Mouse (Mus musculus): ENCODE data around the gene Tmem184a.

The Tmem184a gene

DNA sequence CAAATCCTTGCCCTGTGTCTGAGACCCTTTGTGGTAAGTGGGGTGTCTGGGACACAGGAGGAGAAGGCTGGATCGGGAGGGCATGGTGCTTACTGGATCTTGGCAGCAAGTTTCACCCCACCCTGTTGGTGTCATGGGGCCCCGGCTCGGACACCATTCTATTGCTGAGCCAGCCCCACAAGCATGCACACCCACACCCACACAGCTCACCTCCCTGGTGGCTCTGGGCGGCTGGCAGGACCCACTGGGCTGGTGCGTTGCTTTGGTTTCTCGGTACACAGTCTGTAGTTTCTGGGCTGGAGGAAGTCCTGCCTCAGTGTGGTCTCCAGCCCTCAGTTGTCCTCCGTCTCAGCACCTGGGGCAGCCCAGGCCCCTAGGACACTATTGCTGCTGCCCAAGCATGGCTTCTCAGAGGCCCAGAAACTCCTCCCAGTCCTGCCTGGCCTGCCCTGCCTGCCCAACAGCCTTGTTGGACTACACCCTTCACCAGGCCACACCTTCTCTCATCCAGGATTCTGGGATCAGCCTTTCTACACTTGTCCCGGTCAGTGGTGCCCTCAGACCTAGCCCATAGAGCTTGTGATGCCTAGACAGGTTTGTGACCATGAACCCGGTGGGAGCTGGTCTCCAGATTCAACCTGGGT is at the start of gene Tmem184a:
Gene Tmem184a (minus strand): TSS at position 380 of the 644 bp plus-strand sequence.
- DNase-seq (ENCODE audit: low spot score): no peak

DNA sequence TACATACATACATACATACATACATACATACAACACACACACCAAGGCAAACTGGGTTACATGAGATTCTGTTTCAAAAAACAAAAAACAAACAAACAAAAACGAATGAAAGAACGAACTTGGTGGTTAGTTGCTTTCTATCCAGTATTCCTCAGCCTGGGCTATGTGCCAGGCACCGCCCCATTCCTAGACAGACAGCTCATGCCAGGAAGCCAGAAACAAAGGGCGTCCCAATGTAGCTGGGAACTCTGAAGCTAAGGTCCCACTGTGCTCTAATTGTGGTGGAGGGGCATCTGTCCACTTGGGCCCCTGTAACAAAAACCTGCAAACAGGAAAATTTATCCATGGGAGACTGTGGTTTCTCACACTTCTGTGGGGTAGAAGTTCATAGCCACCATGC is 43.0 kb upstream of the Tmem184a start:
- DNase-seq (ENCODE audit: low spot score): no peak

DNA sequence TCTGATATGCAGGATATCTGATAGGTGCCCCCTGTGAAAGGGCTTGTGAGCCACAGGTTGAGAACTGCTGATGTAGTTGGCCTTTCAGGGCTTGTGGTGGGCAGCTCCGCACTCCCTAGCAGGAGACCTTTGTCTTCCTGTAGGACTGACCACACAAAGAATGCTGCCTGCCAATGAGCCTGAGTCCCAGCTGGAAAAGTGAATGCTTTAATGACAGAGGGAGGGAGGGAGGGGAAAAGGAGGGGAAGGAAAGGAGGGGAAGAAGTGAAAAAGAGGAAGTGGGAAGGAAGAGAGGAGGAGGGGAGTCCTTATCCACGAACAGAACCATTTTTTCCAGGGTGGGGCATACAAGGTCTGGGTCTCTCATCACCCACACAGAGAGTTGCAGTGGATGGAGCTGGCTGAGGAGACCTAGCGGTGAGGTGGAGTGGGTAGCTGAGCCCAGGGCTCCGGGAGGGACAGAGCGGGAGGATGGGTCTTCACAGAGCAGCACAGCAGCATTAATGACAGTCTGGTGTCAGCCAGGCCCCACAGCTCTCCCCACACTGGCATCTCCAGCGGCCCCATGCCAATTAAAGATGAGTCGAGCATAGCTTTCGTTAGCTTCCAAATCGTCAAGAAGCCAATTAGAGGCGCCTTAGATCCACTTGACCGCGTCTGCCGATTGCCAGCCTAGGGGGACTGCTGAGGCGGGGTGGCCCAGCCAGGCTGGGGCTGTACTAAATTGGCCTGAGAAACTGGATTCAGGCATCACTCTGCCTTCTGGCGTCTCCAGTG is 40.8 kb upstream of the Tmem184a start:
- no peak for DNase-seq (ENCODE audit: low spot score)

DNA sequence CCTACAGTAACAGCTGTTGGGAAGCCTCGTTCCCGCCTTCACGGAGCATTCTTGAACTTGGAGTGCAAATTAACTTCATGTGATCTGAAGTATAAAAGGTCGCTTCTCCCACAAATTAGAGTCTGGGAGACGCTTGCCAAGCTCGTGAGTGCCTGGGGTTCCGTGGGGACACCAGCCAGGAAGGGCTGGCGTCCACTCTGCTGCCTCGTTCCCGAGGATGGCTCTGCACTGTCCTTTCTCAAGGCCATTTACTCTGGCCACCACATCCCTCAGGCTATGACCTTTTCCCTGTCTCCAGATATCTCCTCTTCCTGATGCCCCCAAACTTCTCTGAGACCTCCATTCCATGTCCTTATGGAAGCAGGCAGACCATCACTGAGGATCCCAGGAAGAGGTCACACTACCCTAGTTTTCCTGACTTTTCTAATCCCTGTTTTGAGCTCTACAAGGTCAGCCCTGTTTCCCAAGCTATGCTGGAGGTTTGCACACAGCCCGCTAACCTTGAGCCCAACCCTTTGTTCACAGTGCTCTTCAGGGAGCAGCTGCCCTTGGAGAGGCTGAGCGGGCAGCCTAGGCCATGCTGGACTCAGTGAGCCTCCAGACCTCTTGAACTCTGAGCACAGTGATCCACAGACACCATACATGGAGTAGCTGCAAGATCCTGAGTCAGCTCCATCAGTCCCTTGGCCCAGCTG is 30.1 kb upstream of the Tmem184a start:
- no peak for DNase-seq (ENCODE audit: low spot score)

DNA sequence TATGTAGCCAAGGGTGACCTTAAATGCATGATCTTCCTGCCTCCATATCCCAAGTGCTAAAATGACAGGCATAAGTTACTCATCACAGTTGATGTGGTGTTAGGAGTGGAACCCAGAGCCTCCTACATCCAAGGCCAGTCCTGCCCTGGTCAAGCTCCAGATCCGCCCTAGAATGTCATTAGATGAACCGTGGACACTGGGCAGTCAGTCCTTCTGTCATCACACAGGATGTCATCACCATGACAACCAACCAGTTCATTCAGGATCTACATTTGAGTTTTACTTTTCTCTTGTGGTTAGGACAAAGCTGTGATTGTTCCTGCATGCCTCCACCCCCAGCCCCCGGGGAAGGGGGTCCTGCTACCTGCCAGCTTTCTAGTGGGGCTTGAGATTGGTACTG is 19.4 kb upstream of the Tmem184a start:
- DNase-seq (ENCODE audit: low spot score): no peak

DNA sequence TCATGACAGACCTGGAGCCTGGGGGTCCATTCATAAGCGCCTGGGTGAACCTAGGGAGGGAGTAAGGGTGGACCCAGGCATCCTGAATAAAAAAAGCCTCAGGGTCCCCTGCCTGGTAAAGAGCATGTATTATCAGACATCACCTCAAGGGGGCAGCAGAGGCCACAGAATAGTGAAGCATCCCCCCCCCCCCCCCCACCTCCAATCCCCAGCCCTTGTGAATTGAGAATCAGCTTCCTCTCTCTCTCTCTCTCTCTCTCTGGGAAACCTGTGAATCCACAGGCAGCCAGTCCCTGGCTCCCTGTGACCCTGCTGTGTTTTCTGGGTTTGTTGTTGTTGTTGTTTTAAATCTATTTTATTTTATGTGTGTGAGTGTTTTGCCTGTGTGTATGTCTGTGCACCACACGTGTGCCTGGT is 18.8 kb upstream of the Tmem184a start:
- DNase-seq (ENCODE audit: low spot score): peak; percentile 33

DNA sequence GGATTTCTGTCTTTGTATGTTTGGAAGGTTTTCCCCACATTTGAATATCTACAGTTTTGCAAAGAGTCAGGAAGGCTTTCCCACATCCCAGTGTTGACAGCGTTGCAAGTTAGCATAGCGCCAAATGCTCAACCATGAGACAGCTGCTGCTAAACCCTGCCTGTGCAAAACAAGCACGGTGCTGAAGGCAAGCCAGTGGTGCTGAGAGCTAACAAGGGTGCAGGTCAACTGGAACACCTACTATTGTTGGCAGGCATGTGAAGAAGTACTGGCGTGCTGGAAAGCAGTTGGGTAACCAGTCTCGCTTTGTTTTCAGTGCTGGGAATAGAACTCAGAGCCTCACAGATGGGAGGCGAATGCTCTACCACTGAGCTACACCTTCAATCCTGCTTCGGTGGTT is 16.0 kb upstream of the Tmem184a start:
- DNase-seq (ENCODE audit: low spot score): no peak

DNA sequence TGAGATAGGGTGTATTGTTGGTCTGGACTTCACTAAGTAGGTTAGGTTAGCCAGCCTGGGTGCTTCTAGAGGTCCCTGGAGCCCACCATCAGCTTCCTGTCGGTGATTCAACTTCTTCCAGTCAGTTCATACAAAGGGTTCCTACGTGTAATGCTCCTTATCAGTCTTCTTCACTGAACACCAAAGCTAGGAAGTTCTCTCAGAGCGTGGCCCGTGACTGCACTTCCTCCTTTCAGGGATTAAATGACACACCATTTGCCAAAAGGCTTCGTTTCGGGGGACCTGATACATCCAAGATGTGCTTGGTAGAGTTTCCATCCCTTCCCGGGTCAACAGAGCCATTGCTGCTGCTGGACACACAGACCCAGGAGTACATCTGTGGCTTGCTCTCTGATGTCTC is 12.4 kb upstream of the Tmem184a start:
- no peak for DNase-seq (ENCODE audit: low spot score)

DNA sequence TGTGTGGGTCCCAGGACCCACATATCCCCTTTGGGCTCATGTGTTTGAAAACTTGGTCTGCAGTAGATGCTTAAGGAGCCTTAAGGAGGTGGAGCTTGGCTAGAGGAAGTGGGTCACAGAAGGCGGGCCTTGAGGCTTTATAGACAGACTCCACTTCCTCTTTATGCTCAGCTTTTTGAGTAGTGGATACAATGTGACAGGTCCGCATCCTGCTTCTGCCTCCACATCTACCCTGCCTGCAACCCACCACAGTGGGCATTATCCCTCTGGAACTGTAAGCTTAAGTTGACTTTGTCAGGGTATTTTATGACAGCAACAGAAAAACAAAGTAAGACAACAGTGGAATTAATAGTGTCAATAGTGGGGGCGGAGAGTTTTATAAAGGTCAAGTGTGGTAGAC is 11.0 kb upstream of the Tmem184a start:
- no peak for DNase-seq (ENCODE audit: low spot score)

DNA sequence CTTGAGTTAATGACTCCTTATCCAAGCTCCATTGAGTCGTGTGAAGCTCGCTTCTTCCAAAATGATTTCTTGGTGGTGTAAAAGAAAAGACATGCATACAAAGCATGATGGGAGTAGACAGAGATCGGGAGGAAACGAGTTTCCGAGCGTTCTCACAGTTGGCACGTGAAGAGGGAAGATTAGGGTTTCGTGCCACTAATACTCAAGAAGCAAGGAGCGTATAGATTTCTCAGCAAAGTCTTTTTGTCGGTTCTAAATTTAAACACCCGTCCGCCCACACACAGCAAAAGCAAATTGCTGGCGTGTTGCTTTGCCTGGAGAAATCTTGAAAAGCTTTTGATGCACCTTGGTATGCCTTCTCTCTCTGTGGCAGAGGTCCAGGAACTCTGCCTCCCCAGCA is 9.7 kb upstream of the Tmem184a start:
- DNase-seq (ENCODE audit: low spot score): no peak

DNA sequence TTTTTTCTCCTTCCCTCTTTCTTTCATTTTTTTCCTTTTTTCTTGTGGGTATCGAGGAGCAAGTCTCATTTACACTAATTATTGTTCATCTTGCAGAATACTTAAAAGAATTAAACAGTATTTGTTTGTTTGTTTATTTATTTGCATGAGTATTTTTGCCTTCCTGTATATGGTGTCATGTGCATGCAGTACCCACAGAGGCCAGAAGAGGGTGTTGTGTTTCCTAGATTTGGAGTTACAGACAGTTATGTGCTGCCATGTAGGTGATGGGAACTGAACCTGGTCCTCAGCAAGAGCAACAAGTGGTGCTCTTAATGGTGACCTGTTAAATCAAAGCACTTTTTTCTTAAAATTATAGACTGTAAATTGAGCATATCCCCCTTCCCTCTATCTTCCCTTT is 7.9 kb upstream of the Tmem184a start:
- DNase-seq (ENCODE audit: low spot score): no peak

DNA sequence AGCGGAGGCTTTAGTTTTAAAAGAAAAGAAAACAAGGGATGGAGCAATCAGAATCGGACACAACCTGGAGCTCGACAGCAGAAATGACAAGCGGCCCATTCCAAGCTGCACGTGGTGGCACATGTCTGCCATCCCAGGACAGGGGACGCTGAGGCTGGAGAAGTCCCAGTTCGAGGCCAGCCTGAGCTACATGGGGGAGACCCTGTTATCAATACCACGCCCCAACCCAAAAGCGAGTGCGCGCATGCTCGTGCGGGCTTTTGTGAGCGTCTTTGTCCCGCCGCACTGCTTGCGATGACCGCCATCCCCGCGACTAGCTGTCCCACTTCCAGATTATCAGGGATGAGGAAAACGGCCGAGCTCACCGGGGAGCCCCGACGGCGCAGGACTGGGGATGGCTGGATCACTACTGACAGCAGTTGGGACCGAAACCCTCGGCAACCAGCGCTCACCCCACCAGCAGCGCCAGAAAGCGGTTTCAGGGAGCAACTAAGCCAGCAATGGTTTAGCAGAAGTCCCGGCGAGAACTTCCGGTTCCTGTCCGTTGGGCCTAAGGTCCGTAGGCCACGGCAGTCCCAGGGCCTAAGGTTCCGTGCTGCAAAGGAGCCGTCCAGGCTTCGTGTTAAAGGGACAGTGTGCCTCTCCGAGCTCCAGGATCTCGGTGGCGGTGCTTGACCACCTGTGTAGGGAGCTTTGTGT is 6.8 kb upstream of the Tmem184a start, which contains the start of the genes Gm26938 and Psmg3:
Gene Gm26938 (minus strand): TSS at position 51 of the 699 bp plus-strand sequence.
Gene Psmg3 (minus strand): TSS at position 529 of the 699 bp plus-strand sequence.
- DNase-seq (ENCODE audit: low spot score): peak; percentile 87

DNA sequence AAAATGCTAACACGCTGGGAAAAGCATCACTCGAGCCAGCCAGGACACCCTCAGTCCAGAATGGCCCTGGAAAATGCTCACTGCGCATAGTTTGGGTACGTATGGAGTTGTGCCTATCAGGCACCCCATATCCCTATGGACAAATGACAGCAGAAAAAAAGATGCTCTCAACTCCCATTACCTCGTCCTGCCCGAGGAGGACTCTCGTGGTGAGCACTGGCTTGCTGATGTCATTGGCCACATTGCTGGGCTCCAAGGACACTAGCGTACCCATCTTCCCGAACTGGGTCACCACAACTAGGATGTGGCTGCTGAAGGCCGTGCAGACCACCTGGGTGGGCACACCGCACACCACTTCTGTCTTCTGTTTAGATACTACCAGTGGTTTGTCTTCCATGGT is 6.2 kb upstream of the Tmem184a start:
- DNase-seq (ENCODE audit: low spot score): no peak

DNA sequence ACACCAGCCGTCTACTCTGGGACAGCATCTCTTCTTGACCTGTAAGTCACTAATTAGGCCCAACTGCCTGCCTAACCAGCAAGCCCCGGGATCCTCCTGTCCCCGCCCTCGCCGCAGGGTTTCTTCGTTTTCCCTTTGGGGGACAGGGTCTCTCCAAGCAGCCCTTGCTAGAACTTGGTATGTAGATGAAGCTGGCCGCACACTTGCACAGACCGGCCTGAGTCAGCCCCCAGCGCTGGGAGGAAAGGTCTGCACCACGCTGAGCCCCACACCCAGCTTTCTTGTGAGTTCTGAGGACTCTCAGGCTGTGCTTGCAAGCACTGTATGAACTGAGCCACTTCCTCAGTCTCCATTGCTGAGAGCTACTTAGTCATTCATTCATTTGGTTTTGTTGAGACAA is 4.8 kb upstream of the Tmem184a start:
- no peak for DNase-seq (ENCODE audit: low spot score)

DNA sequence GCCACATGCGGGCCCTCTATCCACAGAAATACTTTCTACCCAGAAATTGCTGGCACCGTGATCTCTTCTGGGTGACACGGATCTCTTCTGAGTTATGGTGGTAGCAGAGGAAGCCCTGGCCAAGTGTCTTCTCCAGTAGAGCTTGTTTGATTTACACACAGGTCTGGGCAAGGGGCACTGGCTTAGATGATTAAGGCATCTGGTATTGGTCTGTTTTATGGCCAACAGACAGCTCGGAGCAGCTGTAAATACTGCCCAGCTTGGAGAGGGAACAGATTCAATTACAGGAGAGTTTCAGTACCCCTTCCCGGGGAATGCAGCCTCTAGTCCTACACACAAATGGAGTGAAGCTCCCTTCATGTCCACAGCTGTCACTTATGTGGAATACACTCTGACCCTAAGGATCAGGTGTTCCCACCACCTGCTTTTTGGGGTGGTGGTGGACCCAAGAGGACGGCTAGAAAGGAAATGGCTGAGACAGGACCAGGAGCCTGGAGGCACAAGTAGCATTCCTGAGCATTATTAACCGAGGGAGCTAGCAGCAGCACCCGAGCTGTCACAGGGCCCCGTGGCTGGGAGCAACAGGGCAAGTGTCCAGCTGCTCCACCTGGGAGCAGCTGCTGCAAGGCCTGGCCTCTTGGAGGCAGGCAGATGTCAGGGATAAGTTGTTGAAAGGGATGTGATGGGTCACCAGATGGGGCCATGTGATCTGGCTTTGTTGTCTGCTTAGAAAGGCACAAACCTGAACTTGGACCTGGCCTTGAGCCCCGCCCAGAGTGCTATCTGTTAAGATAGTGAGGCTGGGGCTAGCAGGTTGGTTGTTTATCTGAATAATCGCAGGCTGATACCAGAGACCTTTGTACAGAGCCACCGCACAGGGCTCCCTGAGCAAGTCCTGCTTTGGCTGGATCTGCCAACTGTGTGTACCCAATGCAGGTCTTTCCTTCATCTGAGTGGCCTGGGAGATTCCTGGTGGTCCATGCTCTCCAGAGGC is 2.0 kb upstream of the Tmem184a start:
- no peak for DNase-seq (ENCODE audit: low spot score)

DNA sequence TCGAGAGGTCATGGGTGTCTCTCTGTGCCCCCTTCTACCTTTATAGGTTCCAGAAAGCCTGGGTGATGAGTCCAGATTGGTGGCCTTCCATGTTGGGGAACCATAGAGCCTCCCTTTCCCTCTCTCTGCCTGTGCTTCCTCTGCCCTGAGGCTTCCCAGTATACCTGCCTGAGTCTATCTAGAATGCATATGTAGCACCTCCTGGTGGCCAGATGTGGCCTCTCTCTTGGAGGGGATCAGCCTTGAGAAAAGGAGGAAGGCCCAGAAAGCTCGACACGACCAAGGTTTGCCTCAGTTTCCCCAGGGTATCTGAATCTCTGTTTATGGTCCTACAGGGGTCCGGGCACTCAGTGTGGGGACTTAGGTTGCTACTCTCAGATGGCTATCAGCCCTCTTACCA is 916 bp downstream of the Tmem184a start:
- DNase-seq (ENCODE audit: low spot score): no peak

DNA sequence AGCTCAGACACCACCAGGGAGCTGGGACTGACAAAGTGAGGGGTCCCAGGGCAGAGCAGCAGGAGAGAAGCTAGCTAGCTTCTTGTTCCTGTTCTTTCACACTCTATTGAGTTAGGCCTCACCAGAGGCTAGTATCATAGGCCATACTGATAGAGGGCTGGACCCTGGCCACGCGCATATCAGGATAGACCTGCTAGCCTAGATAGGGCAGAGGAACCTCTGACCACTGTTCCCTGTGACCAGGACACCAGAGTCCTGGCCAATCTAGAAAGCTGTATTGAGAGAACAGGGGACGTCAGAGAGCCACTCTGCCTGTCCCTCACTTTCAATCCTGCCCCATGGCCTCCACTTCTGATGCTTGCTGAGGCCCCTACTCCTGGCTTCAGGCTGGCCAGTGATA is 1.7 kb downstream of the Tmem184a start:
- no peak for DNase-seq (ENCODE audit: low spot score)

DNA sequence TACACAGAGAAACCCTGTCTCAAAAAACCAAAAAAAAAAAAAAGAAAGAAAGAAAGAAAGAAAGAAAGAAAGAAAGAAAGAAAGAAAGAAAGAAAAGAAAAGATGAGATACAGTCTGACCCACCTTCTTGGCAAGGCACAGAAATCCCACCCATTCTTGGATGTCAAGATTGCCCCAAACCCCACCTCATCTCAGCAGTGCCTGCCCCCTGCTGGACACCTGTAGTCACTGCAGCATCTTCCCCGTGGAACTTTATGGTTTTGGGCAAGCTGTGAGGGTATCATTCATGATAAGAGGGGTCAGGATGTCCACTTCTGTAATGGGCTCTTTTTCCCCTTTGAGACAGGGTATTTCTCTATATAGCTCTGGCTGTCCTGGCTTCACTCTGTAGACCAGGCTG is 2.4 kb downstream of the Tmem184a start:
- DNase-seq (ENCODE audit: low spot score): no peak

DNA sequence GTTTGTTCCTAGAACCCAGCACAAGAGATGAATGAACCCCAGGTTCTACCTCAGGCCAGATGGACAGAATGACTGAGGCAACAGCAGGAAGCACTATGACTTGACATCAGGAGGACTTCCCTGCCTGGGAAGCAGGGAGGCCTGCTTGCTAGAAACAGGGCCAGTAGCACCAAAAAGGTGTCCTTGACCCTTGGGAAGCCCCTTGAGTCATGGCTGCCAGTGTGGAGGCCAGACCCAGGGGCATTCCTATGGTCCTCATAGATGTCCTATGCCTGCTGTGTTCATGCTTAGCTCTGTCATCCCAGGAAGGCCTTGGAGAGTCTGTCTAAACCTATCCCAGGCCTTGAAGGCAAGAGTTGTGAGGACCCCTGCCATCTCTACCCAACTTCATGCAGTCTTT is 3.3 kb downstream of the Tmem184a start:
- no peak for DNase-seq (ENCODE audit: low spot score)

DNA sequence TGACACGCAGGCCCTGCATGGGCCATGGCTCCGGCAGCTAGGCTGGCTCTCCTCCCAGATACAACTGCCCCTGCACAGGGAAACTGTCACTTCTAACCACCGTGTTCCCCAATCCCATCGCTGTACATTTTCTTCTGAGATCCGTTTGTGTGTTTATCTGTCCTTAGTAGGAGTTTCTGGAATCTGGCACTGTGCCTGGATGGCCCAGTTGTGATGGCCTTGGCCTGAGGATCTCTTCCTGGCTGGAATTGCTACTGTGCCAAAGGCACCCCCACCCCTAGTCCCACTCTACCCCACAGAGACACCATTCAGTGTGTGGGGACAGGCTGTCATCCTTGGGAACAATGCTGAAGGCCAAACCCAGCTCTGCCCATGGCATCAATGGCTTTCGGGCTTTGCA is 3.8 kb downstream of the Tmem184a start:
- no peak for DNase-seq (ENCODE audit: low spot score)

DNA sequence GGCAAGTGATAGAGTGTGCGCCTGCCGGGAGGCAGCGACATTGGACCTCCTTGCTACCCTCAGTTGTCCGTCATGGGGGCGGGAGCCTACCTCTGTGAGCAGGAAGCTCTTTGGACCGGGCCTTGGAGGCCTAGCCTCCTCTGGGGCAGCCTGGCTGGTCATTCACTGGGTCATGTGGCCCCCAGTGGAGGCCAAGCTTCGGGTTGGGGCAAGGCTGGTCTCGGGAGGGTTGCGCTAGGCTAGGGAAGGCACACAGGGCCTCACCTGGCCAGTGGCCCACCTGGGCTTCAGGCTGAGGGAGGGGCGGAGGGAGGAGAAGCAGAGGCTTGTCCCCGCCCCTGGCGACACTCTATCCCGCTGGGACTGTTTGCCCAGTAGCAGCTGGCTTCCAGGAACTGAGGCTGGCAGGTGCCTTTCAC is 5.7 kb downstream of the Tmem184a start:
- DNase-seq (ENCODE audit: low spot score): no peak

Data from layer of hippocampus, adult 9-10 months (tissue).